Mouse (Mus musculus): ENCODE measurements around the gene Ceacam1.
"Not testable (repeated sequence)": the region's sequence is repeated elsewhere in the genome, so short reads cannot be mapped to it uniquely, and the experiment has no call there.

The Ceacam1 gene

DNA sequence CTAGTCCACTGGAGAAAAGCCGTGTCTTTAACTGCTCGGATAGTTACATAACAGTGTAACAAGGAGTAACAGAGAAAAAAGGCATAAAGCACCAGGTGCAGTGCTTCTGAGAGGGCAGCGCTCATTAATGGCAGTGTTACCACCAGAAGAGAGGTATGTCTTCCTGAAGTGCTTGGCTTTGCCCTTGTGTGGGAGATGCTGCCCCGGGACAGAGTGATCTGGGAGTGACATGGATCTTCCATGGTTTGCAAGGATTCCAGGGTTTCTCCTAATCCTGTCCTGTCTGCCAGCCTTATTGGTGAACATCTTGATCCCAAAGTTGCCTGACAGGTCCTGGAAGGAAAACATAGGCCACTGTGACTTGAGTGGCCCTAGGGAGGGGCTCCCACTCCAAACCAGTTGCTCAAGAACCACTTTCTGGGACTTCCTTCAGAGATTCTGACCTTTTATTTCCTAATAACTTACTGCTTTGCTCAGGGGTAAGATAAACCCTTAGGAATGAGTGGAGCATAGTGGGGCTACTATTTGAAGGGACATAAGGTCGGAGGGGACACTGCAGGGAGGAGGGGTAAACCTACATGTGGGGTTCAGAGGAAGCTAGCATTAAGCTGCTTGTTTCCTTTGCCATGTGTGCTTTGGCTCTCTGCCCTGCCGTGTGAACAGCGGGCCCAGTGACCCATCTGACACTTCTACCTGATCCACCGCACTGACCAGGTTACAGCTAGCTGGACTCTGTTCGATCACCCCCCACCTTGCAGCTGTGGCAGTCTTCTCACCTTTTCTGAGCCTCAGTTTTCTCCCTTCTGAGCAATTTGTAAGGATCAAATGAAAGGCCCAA is 37.2 kb downstream of the Ceacam1 start:
- DNase-seq (ENCODE audit: low spot score in 2 of 2), result no peak

GRCm38 (mm10) chr7:25439124-25439822 is 38.1 kb downstream of the Ceacam1 start:
- no peak for DNase-seq (ENCODE audit: low spot score in 2 of 2)

GRCm38 (mm10) chr7:25436704-25437103 is 40.7 kb downstream of the Ceacam1 start:
- DNase-seq (ENCODE audit: low spot score in 2 of 2), result no peak

- DNase-seq (ENCODE audit: low spot score in 2 of 2), result no peak
These were observed 41.2 kb downstream of the Ceacam1 start for GRCm38 (mm10) chr7:25436226-25436625.

DNA sequence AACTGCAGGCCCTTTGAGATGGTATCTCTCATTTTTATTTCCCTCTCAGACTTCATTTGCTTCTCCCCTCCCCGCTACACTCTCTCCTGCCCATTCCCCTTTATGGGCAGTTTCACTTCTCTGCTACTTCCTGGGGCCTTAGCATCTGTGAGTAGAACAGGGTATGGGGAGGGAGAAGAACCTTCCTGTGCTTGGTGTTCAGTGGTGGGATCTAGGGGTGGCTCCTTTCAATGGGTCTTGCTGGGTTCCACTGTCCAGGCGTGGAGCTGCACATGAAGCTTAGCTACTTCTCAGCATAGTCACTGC is 41.9 kb downstream of the Ceacam1 start:
- no peak for DNase-seq (ENCODE audit: low spot score in 2 of 2)

DNA sequence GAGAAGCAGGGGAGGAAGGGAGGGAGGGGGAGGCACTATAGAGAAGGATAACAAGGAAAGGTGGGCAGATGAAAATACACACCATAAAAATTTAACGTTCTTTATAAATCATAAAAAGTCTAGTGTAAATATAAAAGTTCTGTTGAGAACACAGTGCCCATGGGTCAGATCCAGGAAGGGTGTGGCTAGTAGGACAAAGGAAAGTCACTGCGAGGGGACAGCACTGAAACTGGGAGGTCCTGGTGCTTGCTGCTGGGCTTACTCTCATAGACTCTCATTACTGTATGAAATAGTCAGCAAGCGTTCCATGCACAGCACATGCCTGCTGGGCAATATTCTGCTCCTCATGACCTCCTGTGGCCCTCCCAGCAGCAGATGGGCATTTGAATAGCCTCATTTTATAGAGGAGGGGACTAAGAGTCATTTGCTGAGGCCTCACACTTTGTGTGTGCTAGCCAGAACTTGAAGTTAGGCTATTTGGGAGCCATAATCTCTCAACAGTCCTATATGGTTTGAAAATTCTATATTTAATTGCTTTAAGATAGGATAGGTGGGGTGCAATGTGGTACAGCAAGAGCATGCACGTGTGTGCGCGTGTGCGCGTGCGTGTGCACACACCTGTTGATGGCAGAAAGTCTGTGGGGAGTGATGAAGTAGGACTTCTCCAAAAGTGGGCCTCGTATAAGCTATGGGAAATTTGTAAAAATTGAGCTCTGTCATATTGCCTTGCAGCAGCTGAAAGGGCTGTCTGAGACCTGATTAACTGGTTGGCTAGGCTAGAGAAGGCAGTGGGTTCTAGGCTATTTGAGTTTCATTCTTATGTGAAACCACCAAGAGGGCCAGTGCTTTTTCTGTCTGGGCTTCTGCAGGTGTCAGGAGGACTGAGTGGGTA is 42.5 kb downstream of the Ceacam1 start:
- DNase-seq (ENCODE audit: low spot score in 2 of 2), result no peak

GRCm38 (mm10) chr7:25433781-25434560 is 43.4 kb downstream of the Ceacam1 start:
- no peak for DNase-seq (ENCODE audit: low spot score in 2 of 2)

DNA sequence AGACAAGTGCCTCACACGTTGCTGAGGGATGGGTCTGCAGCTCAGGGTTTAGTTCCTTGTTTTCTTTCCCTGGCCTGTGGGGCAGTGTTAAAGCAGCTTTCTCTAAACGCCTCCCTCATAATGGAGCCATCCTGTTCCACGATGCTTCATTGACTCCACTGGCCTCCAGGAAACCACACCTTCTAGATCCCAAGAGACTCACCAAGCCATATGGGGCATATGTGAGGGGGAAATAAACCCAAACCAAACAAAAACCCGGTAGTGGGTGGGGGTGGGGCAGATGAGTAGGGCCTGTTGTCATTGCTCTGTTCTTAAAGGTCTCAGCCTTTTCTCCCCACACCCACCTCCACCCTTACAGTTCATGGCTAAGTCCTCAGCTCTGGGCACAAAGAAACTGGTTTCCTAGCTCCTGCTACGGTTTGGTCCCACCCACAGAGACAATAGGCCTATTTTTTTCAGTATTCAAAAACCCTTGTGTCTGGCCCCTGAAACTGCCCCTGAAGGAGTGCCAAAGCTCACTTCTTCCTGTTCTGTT is 44.3 kb downstream of the Ceacam1 start:
- no peak for DNase-seq (ENCODE audit: low spot score in 2 of 2)

- no peak for DNase-seq (ENCODE audit: low spot score in 2 of 2)
These were observed 45.0 kb downstream of the Ceacam1 start for GRCm38 (mm10) chr7:25432381-25432780.

DNA sequence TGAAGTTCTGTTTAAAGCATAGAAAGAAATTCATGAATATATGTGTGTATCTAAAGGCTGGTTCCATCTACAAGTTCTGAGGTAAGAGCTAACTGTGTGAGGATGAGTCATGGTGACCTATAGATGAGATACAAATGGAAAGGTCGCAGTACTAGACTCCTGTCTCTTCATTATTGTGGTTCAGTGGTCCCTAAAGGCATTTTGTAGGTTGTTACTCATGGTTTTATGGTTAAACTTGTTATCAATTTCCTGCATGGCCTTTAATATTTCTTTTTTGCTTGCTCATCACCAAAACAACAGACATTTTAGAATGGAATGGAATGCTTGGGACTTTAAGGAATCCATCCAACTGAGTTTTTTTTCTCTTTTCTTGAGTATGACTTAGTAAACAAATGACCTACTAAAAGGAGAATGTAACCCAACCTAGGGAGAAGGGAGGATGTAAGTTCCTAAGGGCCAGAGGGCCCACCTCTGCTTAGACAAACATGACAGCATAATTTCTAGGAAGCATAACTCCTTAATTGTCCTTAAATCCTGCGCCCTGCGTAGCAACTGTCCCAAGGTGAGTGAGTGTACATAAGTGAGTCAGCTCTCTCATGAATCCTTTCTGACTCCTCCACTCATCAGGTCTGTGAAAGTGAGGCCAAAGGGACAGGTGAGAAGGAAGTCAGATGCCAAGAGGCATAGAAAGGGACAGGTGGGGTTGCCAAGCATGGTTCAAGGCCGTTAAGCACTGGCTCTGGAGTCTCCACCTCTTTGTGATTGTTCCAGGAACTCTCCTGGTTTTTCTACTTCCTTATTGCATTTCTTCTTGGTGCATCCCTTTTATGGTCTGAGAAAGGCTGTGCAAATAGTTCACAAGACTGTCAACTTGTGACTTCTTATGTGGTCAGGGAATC is 47.3 kb downstream of the Ceacam1 start:
- DNase-seq (ENCODE audit: low spot score in 2 of 2), result no peak

DNA sequence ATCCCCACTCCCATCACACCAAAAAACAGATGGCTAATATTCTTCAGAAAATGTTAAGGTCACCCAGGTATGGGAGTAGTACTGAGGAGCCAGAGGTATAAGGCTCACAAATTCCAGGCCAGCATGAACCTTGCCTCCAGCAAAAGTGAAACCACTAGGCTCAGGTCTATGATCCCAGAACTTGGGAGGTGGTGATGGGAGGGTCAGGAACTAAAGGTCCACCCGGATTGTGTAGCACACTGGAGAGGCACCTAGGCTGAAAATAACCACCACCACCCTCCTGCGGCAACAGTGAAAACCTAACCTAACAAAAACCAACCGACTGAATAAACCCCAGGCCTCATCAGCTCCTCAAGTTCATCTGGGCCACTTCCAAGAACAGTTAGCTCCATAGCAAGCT is 49.1 kb downstream of the Ceacam1 start:
- DNase-seq (ENCODE audit: low spot score in 2 of 2), result no peak

GRCm38 (mm10) chr7:25427144-25427543 is 50.3 kb downstream of the Ceacam1 start:
- DNase-seq (ENCODE audit: low spot score in 2 of 2), result no peak

GRCm38 (mm10) chr7:25426380-25426779 is 51.0 kb downstream of the Ceacam1 start:
- not testable (repeated sequence) for DNase-seq (ENCODE audit: low spot score in 2 of 2)

GRCm38 (mm10) chr7:25424429-25424828 is 53.0 kb downstream of the Ceacam1 start:
- peak; percentile 86 to 95 for DNase-seq (ENCODE audit: low spot score in 2 of 2)

DNA sequence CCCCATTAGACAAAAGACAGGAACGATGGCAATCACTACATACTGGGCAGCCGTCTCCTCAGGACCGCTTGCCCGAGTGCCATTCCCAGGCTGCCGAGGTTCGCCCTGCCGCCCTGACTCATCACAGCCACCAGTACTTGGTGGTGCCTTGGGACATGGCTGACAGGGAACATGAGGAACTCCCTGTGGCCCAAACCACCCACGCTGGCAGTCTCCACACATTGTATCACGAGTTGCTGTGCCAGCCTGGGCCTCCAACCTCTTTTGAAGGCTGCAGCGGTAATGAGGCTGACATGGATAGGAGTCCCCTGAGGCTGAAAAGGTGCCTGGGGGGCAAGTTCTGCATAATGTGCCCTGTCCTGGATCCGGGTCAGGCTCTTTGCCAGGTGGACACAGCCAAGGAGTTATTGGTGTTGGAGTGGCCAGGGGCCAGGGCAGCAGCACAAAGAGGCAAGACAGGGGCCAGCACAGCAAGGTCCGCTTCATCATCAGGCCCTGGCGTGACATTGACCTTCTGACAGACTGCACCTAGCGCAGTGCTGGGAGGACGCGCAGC is 55.0 kb downstream of the Ceacam1 start:
- no peak for DNase-seq (ENCODE audit: low spot score in 2 of 2)

DNA sequence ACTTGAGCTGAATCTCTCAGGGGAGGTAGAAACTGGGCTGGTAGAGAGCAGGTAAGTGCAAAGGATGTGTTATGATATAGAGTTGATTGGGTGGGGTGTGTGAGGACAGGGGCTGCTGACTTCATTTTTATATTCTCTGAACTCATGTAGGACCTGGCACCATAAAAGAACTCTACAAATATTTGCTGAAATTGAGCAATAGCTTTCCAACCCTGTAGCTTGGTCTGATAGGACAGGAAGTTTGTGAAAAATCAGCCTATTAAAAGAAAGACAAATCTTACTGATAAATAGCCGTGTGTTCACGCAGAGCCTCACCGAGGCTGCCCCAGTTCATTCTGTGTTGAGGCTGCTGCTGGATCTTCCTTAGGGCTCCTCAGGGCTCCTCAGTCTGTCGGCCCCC is 57.5 kb downstream of the Ceacam1 start:
- DNase-seq (ENCODE audit: low spot score in 2 of 2), result no peak

DNA sequence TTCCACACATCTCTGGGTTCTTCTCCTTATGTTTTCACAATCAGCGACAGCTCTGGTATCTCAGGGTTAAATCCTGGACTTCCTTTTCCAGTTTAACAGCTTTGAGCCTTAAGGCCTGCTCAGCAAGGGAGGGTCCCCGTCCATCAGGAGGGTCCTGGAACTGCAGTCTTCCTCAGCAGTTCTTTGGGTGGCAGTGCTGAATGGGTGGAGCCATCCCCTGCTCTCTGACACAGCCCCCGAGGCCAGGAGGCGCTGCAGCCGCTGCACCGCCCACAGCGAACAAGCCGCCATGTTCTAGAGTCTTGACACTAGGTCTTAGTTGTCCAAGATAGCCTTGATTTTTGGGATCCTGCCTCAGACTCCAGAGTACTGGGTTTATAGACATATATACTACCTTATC is 57.9 kb downstream of the Ceacam1 start:
- no peak for DNase-seq (ENCODE audit: low spot score in 2 of 2)

DNA sequence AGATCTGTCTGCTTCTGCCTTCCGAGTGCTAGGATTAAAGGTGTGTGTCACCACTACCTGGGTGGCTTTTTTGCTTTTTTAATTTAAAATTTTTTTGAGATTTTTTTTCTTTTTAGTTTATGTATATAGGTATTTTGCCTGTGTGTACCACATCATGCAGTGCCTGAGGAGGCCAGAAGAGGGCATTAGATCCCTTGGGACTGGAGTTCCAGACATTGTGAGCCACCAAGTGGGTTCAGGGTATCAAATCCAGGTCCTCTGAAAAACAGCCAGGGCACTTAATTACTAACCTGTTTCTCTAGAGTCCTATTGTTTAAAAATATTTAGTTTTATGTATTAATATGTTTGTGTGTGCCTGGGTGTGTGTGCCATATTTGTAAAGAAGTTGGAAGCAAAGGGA is 59.8 kb downstream of the Ceacam1 start:
- peak; percentile 34 to 50 for DNase-seq (ENCODE audit: low spot score in 2 of 2)

GRCm38 (mm10) chr7:25412833-25413441 is 64.5 kb downstream of the Ceacam1 start, which contains the start of gene Cxcl17:
Gene Cxcl17 (minus strand): TSS chr7:25412886.
- DNase-seq (ENCODE audit: low spot score in 2 of 2), result no peak
